Mouse (Mus musculus): ENCODE measurements around the gene Scube1.

GRCm38 (mm10) chr15:83631071-83631470 lies 93.8 kb downstream of the Scube1 start:
- TF ChIP-seq CTCF (IDR thresholded peaks at IDR 0.05; ENCODE audit: low read depth) (no peak), EP300 (IDR thresholded peaks at IDR 0.05; ENCODE audit: low read depth) (no peak)

Measured in liver, postnatal 0 days (tissue).